Mouse (Mus musculus) ES-E14 (cell line): ENCODE results near the gene Cnga3.

Source experiments
- HCFC1 ChIP-seq: IDR thresholded peaks from 2 replicates; pipeline ENCODE4 v1.6.1; 2012; ENCODE audit warnings: low read length, inconsistent platforms, borderline replicate concordance; ENCODE audit not compliant: insufficient read depth
- ZC3H11A ChIP-seq: IDR thresholded peaks from 2 replicates; pipeline ENCODE4 v1.6.1; 2012; ENCODE audit warnings: low read depth, mild to moderate bottlenecking, inconsistent platforms, low read length, borderline replicate concordance

DNA sequence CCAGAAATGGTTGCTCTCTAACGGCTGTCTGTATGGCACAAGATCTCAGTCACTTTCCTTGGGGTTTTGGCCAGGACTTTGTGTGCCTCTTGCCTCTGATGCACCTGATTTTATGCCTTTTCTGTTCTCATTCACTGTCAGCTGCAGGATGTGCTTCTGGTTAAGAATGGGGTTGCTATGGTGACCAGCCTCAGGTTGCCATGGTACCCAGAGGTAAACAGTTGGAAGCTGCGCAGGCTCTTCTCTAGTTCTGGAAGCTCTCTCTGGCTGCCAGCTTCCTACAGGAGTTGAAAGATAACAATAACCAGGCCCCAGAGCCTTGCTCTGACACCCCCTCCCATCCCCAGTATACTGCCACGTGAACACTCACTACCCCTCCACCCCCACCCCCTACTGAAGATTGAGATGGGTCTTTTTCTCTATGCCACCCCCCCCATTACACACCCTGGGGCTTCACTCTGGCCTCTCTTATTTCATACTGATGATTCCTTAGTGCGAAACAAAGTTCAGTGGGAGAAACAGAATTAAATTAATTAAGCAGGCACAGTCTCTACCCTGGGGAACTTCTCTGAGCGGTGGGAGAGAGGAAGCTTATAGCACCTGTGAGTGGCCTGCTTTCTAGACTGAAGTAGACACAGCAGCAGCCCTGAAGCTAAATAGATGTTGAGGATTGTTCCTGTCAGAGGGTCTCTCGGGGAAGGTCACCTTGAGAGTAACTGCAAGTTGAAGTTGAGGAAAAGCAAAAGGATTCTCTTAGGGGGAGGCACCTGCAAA lies 6.1 kb downstream of the Cnga3 start:
- TF ChIP-seq ZC3H11A = no peak
- TF ChIP-seq HCFC1 = no peak
